ENCODE assay signal across 11 mouse cellular contexts in the genomic region with DNA sequence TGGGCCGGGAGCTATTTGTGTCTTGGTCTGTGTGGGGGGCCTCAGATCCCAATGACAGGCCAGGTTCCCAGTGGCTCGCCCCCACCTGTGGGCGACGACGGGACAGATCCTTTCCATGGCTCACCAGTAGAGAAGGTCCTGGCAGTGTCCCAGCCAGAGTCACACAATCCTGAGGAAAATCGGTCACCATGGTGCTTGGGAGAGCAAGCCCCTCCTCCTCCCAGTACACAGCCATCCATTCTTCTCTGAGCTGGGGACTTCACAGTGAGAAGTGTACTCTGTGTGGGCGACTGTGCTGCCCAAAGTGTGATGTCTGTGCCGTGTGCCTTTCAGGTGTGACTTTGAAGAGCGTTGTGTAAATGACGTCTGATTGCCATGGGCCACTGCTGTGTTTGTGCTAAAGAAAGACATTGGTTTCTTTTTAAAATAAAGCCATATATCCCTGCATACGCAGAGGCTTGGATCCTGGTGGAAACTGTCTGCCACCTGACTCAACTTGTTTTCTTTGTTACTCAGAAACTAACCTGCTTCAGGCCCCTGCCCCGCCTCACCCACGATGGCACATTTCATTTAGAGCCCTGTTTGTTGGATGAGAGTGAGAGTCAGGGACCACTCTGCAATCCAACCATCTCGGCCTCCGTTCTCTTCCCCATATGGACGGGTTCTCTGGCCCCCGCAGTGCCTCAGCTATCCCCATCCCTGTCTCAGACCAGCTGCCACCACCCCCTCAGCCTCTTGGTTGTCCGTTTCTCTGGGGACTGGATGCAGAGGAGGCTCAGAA. TPM values are rescaled to one million over a fixed set of nuclear protein-coding genes. Genes with fewer than 3 reads are reported as not detected.
DNase-seq lines count a peak whose midpoint lies in the region; ATAC-seq lines count a peak whose summit lies in the region.
"Had no signal": no experiment of that assay in that cellular context is flagged by ENCODE, and none has a peak within 500 bp of the region (broad histone marks: within the 10 kb centered on the region; RNA-seq: fewer than 3 reads in every experiment).

No protein-coding gene starts in this region.

- peaks cover 16% of the 10 kb centered on the region for H3K4me1 ChIP-seq in embryonic facial prominence, embryonic 13.5 days
- H3K4me1 ChIP-seq in embryonic facial prominence, embryonic 10.5 days: peaks cover 23% of the 10 kb centered on the region
- H3K4me1 ChIP-seq in neural tube, embryonic 13.5 days (replicated peaks): peaks cover 27% of the 10 kb centered on the region

- 74% methylated on average over 18 of the region's 18 CpGs for WGBS in embryonic facial prominence, embryonic 13.5 days
- WGBS in embryonic facial prominence, embryonic 10.5 days: 86% methylated on average over 18 of the region's 18 CpGs
- 77% methylated on average over 18 of the region's 18 CpGs for WGBS in neural tube, embryonic 13.5 days

- no peaks in the 10 kb centered on the region for H3K9me3 ChIP-seq in embryonic facial prominence, embryonic 13.5 days
- H3K9me3 ChIP-seq in embryonic facial prominence, embryonic 10.5 days: peaks cover 6% of the 10 kb centered on the region; the same call in 1 of the 2 replicates
- H3K9me3 ChIP-seq in neural tube, embryonic 13.5 days: no peaks in the 10 kb centered on the region

- no peak overlapping the region for H3K4me2 ChIP-seq in embryonic facial prominence, embryonic 13.5 days
- H3K4me2 ChIP-seq in neural tube, embryonic 13.5 days: no peak overlapping the region
- H3K4me2 ChIP-seq: heart, embryonic 11.5 days had no signal

- DNase-seq in embryonic facial prominence, embryonic 10.5 days (ENCODE audit: low spot score): no peak
- peak; percentile 92 for DNase-seq in frontal cortex, adult 2 months (ENCODE audit: extremely low spot score in 1 of 2, low spot score in 1 of 2)
- DNase-seq in left cerebral cortex, adult 11 months (ENCODE audit: low spot score): peak; percentile 86
- DNase-seq in kidney, adult 8-10 months: no peak
- no peak for DNase-seq in gastrocnemius, postnatal 4 days (ENCODE audit: low spot score in 2 of 2)
- DNase-seq in heart, adult 8-10 months (ENCODE audit: low spot score): no peak
- DNase-seq: cerebellum, adult 2 months had no signal

- no peak overlapping the region for H3K9ac ChIP-seq in embryonic facial prominence, embryonic 13.5 days
- H3K9ac ChIP-seq in neural tube, embryonic 13.5 days: no peak overlapping the region

- ATAC-seq in embryonic facial prominence, embryonic 13.5 days (ENCODE audit: insufficient number of reproducible peaks, insufficient read depth, low FRiP score, low TSS enrichment, low read depth): no peak
- ATAC-seq in neural tube, embryonic 13.5 days (ENCODE audit: low read depth): peak; percentile 82

- no peak overlapping the region for H3K4me3 ChIP-seq in embryonic facial prominence, embryonic 13.5 days
- no peak overlapping the region for H3K4me3 ChIP-seq in embryonic facial prominence, embryonic 10.5 days
- no peak overlapping the region for H3K4me3 ChIP-seq in neural tube, embryonic 13.5 days

- no peaks in the 10 kb centered on the region for H3K27me3 ChIP-seq in embryonic facial prominence, embryonic 13.5 days
- H3K27me3 ChIP-seq in embryonic facial prominence, embryonic 10.5 days (replicated peaks; ENCODE audit: low read depth, poor library complexity, severe bottlenecking): peaks cover 24% of the 10 kb centered on the region; the same call in 1 of the 2 replicates
- no peaks in the 10 kb centered on the region for H3K27me3 ChIP-seq in neural tube, embryonic 13.5 days

- no peaks in the 10 kb centered on the region for H3K36me3 ChIP-seq in embryonic facial prominence, embryonic 13.5 days
- no peaks in the 10 kb centered on the region for H3K36me3 ChIP-seq in embryonic facial prominence, embryonic 10.5 days (replicated peaks)
- H3K36me3 ChIP-seq in neural tube, embryonic 13.5 days: no peaks in the 10 kb centered on the region

- H3K27ac ChIP-seq in embryonic facial prominence, embryonic 13.5 days: 0 out of 2 replicates have a peak overlapping the region, but pooled peaks have one; percentile 28
- H3K27ac ChIP-seq in embryonic facial prominence, embryonic 10.5 days (replicated peaks): no peak overlapping the region; the same call in 1 of the 2 replicates
- peak overlapping the region; percentile 29; the same call in 1 of the 2 replicates for H3K27ac ChIP-seq in neural tube, embryonic 13.5 days (replicated peaks)

RNA-seq across cellular contexts. Expression of a gene that starts 20.1 kb away (rescaled TPM):
- 1.3 and 3.7 TPM in 2 replicates for polyA plus RNA-seq in embryonic facial prominence, embryonic 13.5 days (2015; fragmentation: Nextera tagmentation; extraction: Ambion mirVana)
- 0.06 and 0.13 TPM in 2 replicates for polyA plus RNA-seq in embryonic facial prominence, embryonic 10.5 days (2016; fragmentation: Nextera tagmentation; extraction: Ambion mirVana)
- 0.48 and 0.62 TPM in 2 replicates for polyA plus RNA-seq in frontal cortex, adult 2 months (2012; rRNA removed)
- polyA plus RNA-seq in neural tube, embryonic 13.5 days (2015; fragmentation: Nextera tagmentation; extraction: Ambion mirVana): 0.32 TPM in 2 replicates
- total RNA-seq in gastrocnemius, postnatal 4 days (2021): under 1 TPM in 1 of 2 experiments, not detected in 1; 0.08 TPM
- not detected for total RNA-seq in heart, adult 8-10 months (2022)
- total RNA-seq: megakaryocyte, adult 5-6 weeks had no signal
- polyA plus RNA-seq: heart, embryonic 11.5 days had no signal

RNA-seq across cellular contexts. Expression of a gene that starts 34.9 kb away (rescaled TPM):
- 0.39 and 0.96 TPM in 2 replicates for polyA plus RNA-seq in embryonic facial prominence, embryonic 13.5 days (2015; fragmentation: Nextera tagmentation; extraction: Ambion mirVana)
- 1.3 and 1.8 TPM in 2 replicates for polyA plus RNA-seq in embryonic facial prominence, embryonic 10.5 days (2016; fragmentation: Nextera tagmentation; extraction: Ambion mirVana)
- polyA plus RNA-seq in frontal cortex, adult 2 months (2012; rRNA removed): 8.8 and 11.6 TPM in 2 replicates
- 2.0 and 4.3 TPM in 2 replicates for polyA plus RNA-seq in neural tube, embryonic 13.5 days (2015; fragmentation: Nextera tagmentation; extraction: Ambion mirVana)
- total RNA-seq in gastrocnemius, postnatal 4 days (2021): 1 to 10 TPM; 6.4 to 7.9 TPM
- total RNA-seq in heart, adult 8-10 months (2022): 1 to 10 TPM; 4.2 to 7.8 (median 4.4) TPM
- total RNA-seq: megakaryocyte, adult 5-6 weeks had no signal
- polyA plus RNA-seq: heart, embryonic 11.5 days had no signal

RNA-seq across cellular contexts. Expression of a gene that starts 49.6 kb away (rescaled TPM):
- polyA plus RNA-seq in embryonic facial prominence, embryonic 13.5 days (2015; fragmentation: Nextera tagmentation; extraction: Ambion mirVana): 89.1 and 94.0 TPM in 2 replicates
- polyA plus RNA-seq in embryonic facial prominence, embryonic 10.5 days (2016; fragmentation: Nextera tagmentation; extraction: Ambion mirVana): 86.7 and 87.7 TPM in 2 replicates
- polyA plus RNA-seq in frontal cortex, adult 2 months (2012; rRNA removed): 75.0 and 89.4 TPM in 2 replicates
- 93.1 and 99.5 TPM in 2 replicates for polyA plus RNA-seq in neural tube, embryonic 13.5 days (2015; fragmentation: Nextera tagmentation; extraction: Ambion mirVana)
- 10 to 100 TPM; 43.3 to 46.9 TPM for total RNA-seq in gastrocnemius, postnatal 4 days (2021)
- total RNA-seq in heart, adult 8-10 months (2022): 10 to 100 TPM; 61.6 to 83.0 (median 78.3) TPM

RNA-seq across cellular contexts. Expression of a gene that starts 49.6 kb away (rescaled TPM):
- polyA plus RNA-seq in embryonic facial prominence, embryonic 13.5 days (2015; fragmentation: Nextera tagmentation; extraction: Ambion mirVana): 143 and 144 TPM in 2 replicates
- 139 and 145 TPM in 2 replicates for polyA plus RNA-seq in embryonic facial prominence, embryonic 10.5 days (2016; fragmentation: Nextera tagmentation; extraction: Ambion mirVana)
- polyA plus RNA-seq in frontal cortex, adult 2 months (2012; rRNA removed): 80.2 and 105 TPM in 2 replicates
- polyA plus RNA-seq in neural tube, embryonic 13.5 days (2015; fragmentation: Nextera tagmentation; extraction: Ambion mirVana): 106 and 120 TPM in 2 replicates
- 10 to 100 TPM; 33.2 to 35.1 TPM for total RNA-seq in gastrocnemius, postnatal 4 days (2021)
- 10 to 100 TPM; 22.6 to 26.4 (median 24.9) TPM for total RNA-seq in heart, adult 8-10 months (2022)

Comparison
In these comparisons a context has a peak if more than half of its experiments do, and no peak if none do; other contexts are left out.
1. DNase-seq: peak in frontal cortex, adult 2 months (2 of 2) and left cerebral cortex, adult 11 months (single experiment); none in embryonic facial prominence, embryonic 10.5 days (single experiment), kidney, adult 8-10 months (0 of 2), gastrocnemius, postnatal 4 days (0 of 2) and heart, adult 8-10 months (single experiment).